Mouse (Mus musculus): ENCODE results near the gene Ppef1.

GRCm38 (mm10) chrX:160585110-160585509 lies 150.5 kb downstream of the Ppef1 start:
- TF ChIP-seq CTCF (IDR thresholded peaks at IDR 0.05; ENCODE audit: low read depth), result no peak
- TF ChIP-seq EP300 (IDR thresholded peaks at IDR 0.05; ENCODE audit: low read depth), result no peak
